Mouse (Mus musculus): ENCODE results near the gene Col23a1.

GRCm38 (mm10) chr11:51538388-51538787 is 248.7 kb downstream of the Col23a1 start:
- no peak for TF ChIP-seq CTCF (IDR thresholded peaks at IDR 0.05; ENCODE audit: low read depth)
- no peak for TF ChIP-seq EP300 (IDR thresholded peaks at IDR 0.05; ENCODE audit: low read depth)

All from heart, postnatal 0 days (tissue).